Comparison of ENCODE assay signal across 17 mouse cellular contexts in the genomic region with DNA sequence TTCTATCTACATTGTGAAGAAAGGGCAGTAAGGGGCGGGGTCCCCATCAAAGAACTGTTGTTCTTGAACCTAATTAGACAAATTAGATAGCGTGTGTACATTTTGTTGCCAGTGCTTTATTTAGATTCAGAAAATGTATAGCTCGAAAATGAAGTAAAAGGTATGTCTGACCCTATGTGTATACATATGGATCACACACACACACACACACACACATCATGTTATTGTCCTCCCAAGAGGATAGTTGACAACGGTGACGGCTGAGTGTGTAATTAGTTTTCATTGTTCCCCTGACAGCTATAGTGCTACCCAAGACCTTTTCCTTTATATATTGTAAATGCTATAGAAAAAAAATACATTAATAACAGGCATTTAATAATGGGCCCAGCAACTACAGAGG. TPM values are rescaled to one million over a fixed set of nuclear protein-coding genes. Genes with fewer than 3 reads are reported as not detected.
"Had no signal": no experiment of that assay in that cellular context is flagged by ENCODE, and none has a peak within 500 bp of the region (broad histone marks: within the 10 kb centered on the region; RNA-seq: fewer than 3 reads in every experiment).

No protein-coding gene starts in this region.

- H3K4me2 ChIP-seq: kidney, embryonic 15.5 days; liver, embryonic 11.5 days; liver, embryonic 15.5 days; stomach, embryonic 15.5 days had no signal

- DNase-seq: kidney, adult 2 months; kidney, postnatal 25 days; lung, adult 2 months; lung, postnatal 36 days; right cerebral cortex, postnatal 14 days; thymus, adult 2 months; thymus, postnatal 36 days had no signal

- ATAC-seq: intestine, embryonic 16.5 days; lung, postnatal 0 days had no signal

- H3K36me3 ChIP-seq: kidney, embryonic 15.5 days; limb, embryonic 10.5 days; liver, embryonic 15.5 days; stomach, embryonic 15.5 days had no signal

- H3K9me3 ChIP-seq: kidney, embryonic 15.5 days; limb, embryonic 10.5 days; liver, embryonic 15.5 days; stomach, embryonic 15.5 days had no signal

- H3K9ac ChIP-seq: kidney, embryonic 15.5 days; liver, embryonic 15.5 days; stomach, embryonic 15.5 days had no signal

- H3K4me3 ChIP-seq: kidney, embryonic 15.5 days; left cerebral cortex, adult 2 months; limb, embryonic 10.5 days; liver, embryonic 15.5 days; stomach, embryonic 15.5 days had no signal

- H3K4me1 ChIP-seq: kidney, embryonic 15.5 days; liver, embryonic 15.5 days; stomach, embryonic 15.5 days had no signal

- H3K27me3 ChIP-seq: kidney, embryonic 15.5 days; liver, embryonic 15.5 days; stomach, embryonic 15.5 days had no signal

- H3K27ac ChIP-seq: kidney, embryonic 15.5 days; left cerebral cortex, adult 2 months; limb, embryonic 10.5 days; liver, embryonic 15.5 days; stomach, embryonic 15.5 days had no signal

RNA-seq across cellular contexts. Expression of a gene that starts 10.7 kb away (rescaled TPM):
- total RNA-seq: megakaryocyte progenitor cell, adult 5-6 weeks; neutrophil, adult 5-6 weeks had no signal
